Mouse (Mus musculus) liver, adult 2 months (tissue): ENCODE measurements around the gene Pan2.

ENCODE experiments used
- CTCF ChIP-seq: fragments of 200-500 bp; IDR thresholded peaks from 2 replicates; pipeline ENCODE4 v1.5.1; 2011; ENCODE audit warnings: low read depth, low read length, control low read depth
- POLR2A ChIP-seq: fragments of 200-500 bp; IDR thresholded peaks from 2 replicates; pipeline ENCODE4 v1.6.1; 2011; ENCODE audit warnings: low read length, control low read depth; ENCODE audit not compliant: insufficient read depth; ENCODE audit errors: extremely low read depth

- TF ChIP-seq CTCF (no peak), POLR2A (no peak)
These were observed 31.3 kb upstream of the Pan2 start for GRCm38 (mm10) chr10:128271883-128272282.
